Mouse (Mus musculus) embryo, embryonic 10 days (tissue): Measurements from ENCODE around the gene Fev.

Experiments used
- DNase-seq: peaks from one replicate; pipeline ENCODE4 v3.0.0-alpha.2; 2015; ENCODE audit warnings: low spot score

The Fev gene

GRCm38 (mm10) chr1:74880785-74881360 is 4.3 kb downstream of the Fev start:
- DNase-seq, result peak; percentile 92

DNA sequence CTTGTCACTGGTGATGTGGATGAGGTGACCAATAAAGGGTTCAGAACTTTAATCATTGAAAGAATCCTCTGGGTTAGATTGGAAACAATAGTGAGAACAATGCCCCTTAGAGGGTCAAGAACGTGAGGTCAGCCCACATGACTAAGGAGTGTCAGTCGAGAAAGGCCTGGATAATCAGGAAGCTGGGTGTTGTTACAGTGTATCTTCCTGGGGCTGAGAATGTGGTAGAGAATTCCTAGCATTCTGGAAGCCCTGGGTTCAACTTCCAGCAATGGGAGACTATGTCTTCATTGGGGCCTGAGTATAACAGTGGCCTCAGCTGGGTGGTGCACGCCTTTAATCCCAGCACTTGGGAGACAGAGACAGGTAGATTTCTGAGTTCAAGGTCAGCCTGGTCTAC is 8.0 kb downstream of the Fev start:
- DNase-seq, result no peak

GRCm38 (mm10) chr1:74872218-74872617 is 13.0 kb downstream of the Fev start:
- DNase-seq, result no peak

- DNase-seq, result no peak
These were observed 23.4 kb downstream of the Fev start for GRCm38 (mm10) chr1:74861783-74862182.

DNA sequence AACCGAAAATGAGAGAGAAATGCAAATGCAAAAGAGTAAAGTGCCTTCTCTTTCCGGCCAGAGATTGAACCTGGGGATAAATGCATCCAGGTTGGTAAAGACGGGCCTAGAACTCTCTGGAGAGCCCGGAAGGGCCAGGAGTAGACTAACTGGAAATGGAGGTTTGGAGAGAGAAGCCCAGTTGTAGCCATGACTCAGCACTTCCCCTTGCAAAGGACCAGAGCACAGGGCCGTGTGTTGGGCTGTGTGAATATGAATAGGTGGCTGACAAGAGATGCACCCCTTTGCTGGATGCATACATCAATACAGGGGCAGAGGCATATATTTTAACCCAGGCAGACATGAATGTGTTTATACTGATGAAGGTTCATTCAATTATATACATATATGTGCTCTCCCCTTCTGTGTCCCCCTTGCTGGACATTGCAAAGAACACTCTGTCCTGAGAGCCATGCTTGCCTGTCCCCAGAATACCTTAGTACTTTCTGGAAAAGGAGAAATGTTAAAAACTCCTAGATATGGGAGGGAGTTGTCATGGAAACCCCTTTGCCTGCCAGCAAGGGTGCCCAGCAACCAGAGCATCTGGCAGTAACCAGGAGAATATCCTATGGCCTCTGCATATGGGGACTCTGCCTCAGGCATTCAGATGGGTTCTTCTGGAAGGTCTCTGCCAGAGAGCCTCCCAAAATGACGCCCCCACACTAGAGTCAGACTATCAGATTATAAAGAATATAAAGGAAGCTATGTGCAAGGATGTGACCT is 25.8 kb downstream of the Fev start:
- no peak for DNase-seq

DNA sequence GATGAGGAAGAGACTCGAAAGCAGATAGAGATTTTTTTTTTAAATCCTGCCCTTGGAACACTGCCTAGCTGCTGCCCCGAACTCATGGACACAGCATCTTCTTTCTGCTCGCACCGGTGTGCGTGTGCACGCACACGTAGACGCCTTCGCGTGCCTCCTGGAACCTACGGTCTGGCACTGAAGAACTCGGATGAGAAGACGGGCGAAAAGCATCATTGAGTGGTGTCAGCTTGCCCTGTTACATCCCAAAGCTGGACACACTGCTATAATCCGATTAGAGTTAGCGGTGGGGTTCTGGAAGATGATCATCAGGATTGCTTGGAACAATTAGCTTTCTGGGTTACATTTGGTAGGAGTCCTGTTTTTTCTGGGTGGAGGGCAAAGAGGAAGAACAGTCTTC is 26.4 kb downstream of the Fev start:
- DNase-seq, result no peak

GRCm38 (mm10) chr1:74858171-74858719 is 27.0 kb downstream of the Fev start:
- peak; percentile 90 for DNase-seq

DNA sequence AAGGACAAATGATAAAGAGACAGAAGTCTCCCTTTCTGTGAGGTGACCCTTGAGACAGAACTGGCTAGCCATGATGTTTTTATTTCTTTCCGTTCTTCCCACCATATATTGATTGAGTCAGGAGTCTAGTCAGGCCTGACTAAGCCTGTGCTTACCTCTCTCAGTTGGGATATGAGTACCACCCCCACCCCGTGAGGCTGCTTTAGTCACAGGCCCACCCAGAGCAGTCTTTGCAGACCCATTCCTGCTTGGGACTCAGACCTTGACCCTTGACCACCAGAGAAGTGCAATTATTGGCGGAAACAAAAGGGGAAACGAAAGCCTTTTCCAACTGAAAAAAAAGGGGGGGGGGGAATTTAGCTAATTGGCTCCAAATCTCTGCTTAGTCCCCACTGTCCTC is 27.5 kb downstream of the Fev start:
- DNase-seq, result no peak

GRCm38 (mm10) chr1:74857201-74857600 is 28.0 kb downstream of the Fev start:
- DNase-seq, result no peak

DNA sequence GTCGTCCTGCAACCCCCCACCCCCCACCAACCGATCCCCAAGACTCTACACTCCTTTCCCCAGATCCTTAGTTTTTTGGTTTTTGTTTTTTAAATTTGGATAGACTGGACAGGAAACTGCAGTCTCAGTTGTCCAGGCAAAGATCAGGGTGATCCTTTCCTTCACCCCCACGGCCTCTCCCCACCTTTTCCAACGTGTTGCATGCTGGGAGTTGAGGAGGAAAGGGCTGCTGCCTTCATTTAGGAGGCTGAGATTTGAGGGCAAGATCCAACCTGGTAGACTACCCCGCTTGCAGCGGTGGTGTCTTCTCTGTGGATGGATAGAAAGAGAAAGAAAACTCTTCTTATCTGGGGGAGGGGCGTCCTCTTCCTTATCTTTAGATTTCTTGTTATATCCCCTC is 28.4 kb downstream of the Fev start:
- no peak for DNase-seq

GRCm38 (mm10) chr1:74856439-74856720 is 28.8 kb downstream of the Fev start:
- no peak for DNase-seq

- DNase-seq, result peak; percentile 23
These were observed 29.4 kb downstream of the Fev start for GRCm38 (mm10) chr1:74855651-74856438.

DNA sequence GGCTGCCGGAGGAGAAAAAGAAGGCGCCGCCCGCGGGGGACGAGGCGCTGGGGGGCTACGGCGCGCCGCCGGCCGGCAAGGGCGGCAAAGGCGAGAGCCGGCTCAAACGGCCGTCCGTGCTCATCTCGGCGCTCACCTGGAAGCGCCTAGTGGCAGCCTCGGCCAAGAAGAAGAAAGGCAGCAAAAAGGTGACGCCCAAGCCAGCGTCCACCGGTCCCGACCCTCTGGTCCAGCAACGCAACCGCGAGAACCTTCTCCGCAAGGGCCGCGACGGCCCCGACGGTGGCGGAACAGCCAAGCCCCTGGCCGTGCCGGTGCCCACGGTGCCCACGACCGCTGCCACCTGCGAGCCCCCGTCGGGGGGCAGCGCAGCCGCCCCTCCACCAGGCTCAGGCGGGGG is 30.1 kb downstream of the Fev start:
- DNase-seq, result peak; percentile 50

DNA sequence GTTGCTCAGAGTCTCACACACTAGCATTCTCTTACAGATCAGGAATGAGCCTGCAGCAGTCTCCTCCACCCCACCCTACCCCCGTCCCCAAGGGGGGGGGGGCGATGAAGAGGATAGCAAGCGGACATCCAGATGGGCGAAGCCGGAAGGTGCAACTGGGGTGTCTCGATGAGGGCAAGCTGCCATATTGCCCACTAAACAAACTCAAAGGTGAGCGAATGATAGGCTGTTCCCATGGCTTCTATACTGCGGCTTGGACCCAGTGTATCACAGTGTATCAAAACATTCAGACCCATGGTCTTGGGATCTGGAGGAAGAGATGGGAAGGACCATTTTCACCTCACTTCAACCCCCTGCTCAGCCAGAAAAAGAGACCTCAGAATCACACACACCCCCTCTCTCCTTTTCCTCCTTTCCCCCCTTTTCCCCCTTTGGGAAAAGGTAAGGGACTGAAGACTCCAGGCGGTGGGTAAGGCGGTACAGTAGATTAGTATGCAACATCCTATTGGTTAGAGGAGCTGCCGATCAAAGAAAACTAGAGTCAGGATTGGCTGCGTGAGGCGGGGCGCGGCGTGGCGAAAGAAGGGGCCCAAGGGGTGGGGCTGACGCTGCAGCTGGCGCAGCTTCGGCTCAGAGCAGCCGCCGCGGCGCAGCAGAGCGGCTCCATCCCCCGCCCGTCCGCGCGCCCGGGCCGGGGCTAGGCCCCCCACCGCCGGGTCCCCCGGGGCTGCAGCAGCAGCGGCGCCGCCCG is 30.7 kb downstream of the Fev start, which contains the start of gene Cdk5r2:
TSS of gene Cdk5r2 (plus strand) at position 629 of the 751 bp plus-strand sequence.
- DNase-seq, result peak; percentile 97

GRCm38 (mm10) chr1:74851001-74851775 is 34.0 kb downstream of the Fev start:
- DNase-seq, result peak; percentile 40

DNA sequence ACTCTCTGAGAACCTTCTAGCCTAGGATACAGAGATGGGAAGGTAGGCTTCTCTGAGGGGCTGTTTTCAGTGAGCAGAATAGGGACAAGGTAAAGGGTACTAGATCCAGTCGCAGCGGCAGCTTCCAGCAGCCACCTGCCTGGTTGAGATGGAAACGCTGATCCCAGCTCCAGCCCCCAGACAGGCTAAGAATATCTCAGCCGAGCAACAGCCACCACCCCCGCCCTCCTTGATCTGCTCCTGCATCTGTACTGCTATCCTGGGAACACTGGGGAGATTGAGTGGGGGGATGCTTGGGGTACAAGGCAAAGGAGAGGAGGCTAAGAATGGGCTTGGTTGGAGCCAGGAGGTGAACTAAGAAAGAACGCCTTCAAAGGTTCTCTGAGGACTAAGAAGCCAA is 35.0 kb downstream of the Fev start:
- DNase-seq, result no peak

GRCm38 (mm10) chr1:74848946-74849345 is 36.3 kb downstream of the Fev start:
- no peak for DNase-seq

GRCm38 (mm10) chr1:74846341-74846740 is 38.9 kb downstream of the Fev start:
- DNase-seq, result no peak

- no peak for DNase-seq
These were observed 42.1 kb downstream of the Fev start for GRCm38 (mm10) chr1:74843090-74843489.

DNA sequence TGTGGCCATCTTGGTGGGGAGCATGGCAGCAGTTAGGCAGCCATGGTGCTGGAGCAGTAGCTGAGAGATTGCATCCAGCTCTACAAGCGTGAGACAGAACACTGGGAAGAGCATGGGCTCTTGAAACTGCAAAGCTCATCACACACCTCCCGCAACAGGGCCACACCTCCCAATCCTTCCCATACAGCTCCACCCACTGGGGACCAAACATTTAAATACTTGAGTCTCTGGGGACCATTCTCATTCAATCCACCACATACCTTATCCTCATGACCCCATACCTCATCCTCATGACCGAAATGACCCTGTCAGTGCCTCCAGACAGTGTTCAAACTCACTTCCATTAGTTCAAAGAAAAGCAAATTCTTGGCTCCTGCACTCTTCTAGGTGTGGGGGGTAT is 52.0 kb downstream of the Fev start:
- no peak for DNase-seq
